Mouse (Mus musculus) heart, embryonic 15.5 days (tissue): Measurements from ENCODE around the gene Fabp3. TPM values are rescaled to one million over a fixed set of nuclear protein-coding genes. Genes with fewer than 3 reads are reported as not detected.

Experiments
- ATAC-seq: fragments of 200-750 bp; cut with Nextera tagmentation; replicated peaks from 2 replicates; pipeline ENCODE4 v1.8.0; 2017; ENCODE audit warnings: low read depth, moderate TSS enrichment; ENCODE audit not compliant: insufficient number of reproducible peaks, insufficient read depth, low FRiP score
- H3K27ac ChIP-seq: fragments of 300-500 bp; sonication (generic); 2 replicates; pipeline ENCODE4 v1.5.1; 2015; ENCODE audit warnings: mild to moderate bottlenecking, inconsistent platforms
- H3K27me3 ChIP-seq: fragments of 300-500 bp; sonication (generic); 2 replicates; pipeline ENCODE4 v1.6.1; 2015; ENCODE audit warnings: inconsistent platforms
- H3K36me3 ChIP-seq: fragments of 300-500 bp; sonication (generic); 2 replicates; pipeline ENCODE4 v1.6.1; 2015; ENCODE audit warnings: mild to moderate bottlenecking, inconsistent platforms
- H3K4me1 ChIP-seq: fragments of 300-500 bp; sonication (generic); replicated peaks from 2 replicates; pipeline ENCODE4 v1.6.1; 2015; ENCODE audit warnings: inconsistent platforms
- H3K4me2 ChIP-seq: fragments of 300-500 bp; sonication (generic); 2 replicates; pipeline ENCODE4 v1.6.1; 2015; ENCODE audit warnings: inconsistent platforms, mild to moderate bottlenecking, moderate library complexity
- H3K4me3 ChIP-seq: fragments of 300-500 bp; sonication (generic); 2 replicates; pipeline ENCODE4 v1.5.1; 2015; ENCODE audit warnings: mild to moderate bottlenecking, inconsistent platforms
- H3K9ac ChIP-seq: fragments of 300-500 bp; sonication (generic); 2 replicates; pipeline ENCODE4 v1.6.1; 2015; ENCODE audit warnings: mild to moderate bottlenecking, inconsistent platforms
- H3K9me3 ChIP-seq: fragments of 300-500 bp; sonication (generic); replicated peaks from 2 replicates; pipeline ENCODE4 v1.6.1; 2016; ENCODE audit warnings: inconsistent platforms
- WGBS: fragments of 180-500 bp; shearing (Covaris S2); methylation state at CpG from one replicate; pipeline ENCODE4 v1.1.7; 2015; ENCODE audit warnings: mixed read lengths; 5-methylcytosine and 5-hydroxymethylcytosine counted together
- polyA plus RNA-seq: library from polyadenylated mRNA; unstranded; fragments of >200 nt; fragmentation: Nextera tagmentation; extraction: Ambion mirVana; gene quantifications from 2 replicates; pipeline ENCODE4 v1.2.1, GENCODE M21; 2015

Fabp3 gene
- polyA plus RNA-seq, 1 experiment from 2014 or later, result 1,729 TPM

GRCm38 (mm10) chr4:130295047-130295745 lies 13.2 kb upstream of the Fabp3 start:
- H3K4me2 ChIP-seq, result peak overlapping the region; percentile 15; the same call in 1 of the 2 replicates
- 0 out of 2 replicates have a peak overlapping the region, but pooled peaks have one; percentile 1 for H3K4me3 ChIP-seq
- WGBS, result 44% methylated on average over 23 of the region's 23 CpGs
- H3K9me3 ChIP-seq, result no peaks in the 10 kb centered on the region
- 0 out of 2 replicates have a peak, but pooled peaks cover 4% of the 10 kb centered on the region for H3K27me3 ChIP-seq
- H3K4me1 ChIP-seq, result peaks cover 29% of the 10 kb centered on the region
- no peaks in the 10 kb centered on the region for H3K36me3 ChIP-seq
- no peak for ATAC-seq
- no peak overlapping the region for H3K9ac ChIP-seq
- H3K27ac ChIP-seq, result no peak overlapping the region

GRCm38 (mm10) chr4:130296243-130296965 lies 12.0 kb upstream of the Fabp3 start:
- no peak for ATAC-seq
- 79% methylated on average over 13 of the region's 13 CpGs for WGBS
- H3K27ac ChIP-seq, result no peak overlapping the region

GRCm38 (mm10) chr4:130297123-130297529 lies 11.3 kb upstream of the Fabp3 start:
- 18% methylated on average over 13 of the region's 13 CpGs for WGBS
- Histone ChIP-seq H3K27me3 (0 out of 2 replicates have a peak, but pooled peaks cover 4% of the 10 kb centered on the region), H3K4me2 (no peak overlapping the region), H3K4me3 (no peak overlapping the region), H3K36me3 (no peaks in the 10 kb centered on the region), H3K9ac (no peak overlapping the region), H3K9me3 (no peaks in the 10 kb centered on the region), H3K4me1 (peaks cover 28% of the 10 kb centered on the region), H3K27ac (no peak overlapping the region)
- ATAC-seq, result peak; percentile 45

More at GRCm38 (mm10) chr4:130296243-130296965, 12.0 kb upstream of the Fabp3 start:
- 0 out of 2 replicates have a peak, but pooled peaks cover 4% of the 10 kb centered on the region for H3K27me3 ChIP-seq
- H3K9ac ChIP-seq, result no peak overlapping the region
- H3K4me1 ChIP-seq, result peaks cover 29% of the 10 kb centered on the region
- H3K9me3 ChIP-seq, result no peaks in the 10 kb centered on the region
- no peak overlapping the region for H3K4me3 ChIP-seq
- H3K4me2 ChIP-seq, result no peak overlapping the region
- H3K36me3 ChIP-seq, result no peaks in the 10 kb centered on the region

- Histone ChIP-seq H3K9me3 (no peaks in the 10 kb centered on the region), H3K4me2 (no peak overlapping the region), H3K27me3 (no peaks in the 10 kb centered on the region), H3K36me3 (no peaks in the 10 kb centered on the region), H3K4me1 (peaks cover 26% of the 10 kb centered on the region), H3K27ac (peak overlapping the region; percentile 75), H3K9ac (peak overlapping the region; percentile 21; the same call in 1 of the 2 replicates), H3K4me3 (no peak overlapping the region)
- WGBS, result 57% methylated on average over 11 of the region's 11 CpGs
- peak; percentile 54 for ATAC-seq
These were observed 9.3 kb upstream of the Fabp3 start for GRCm38 (mm10) chr4:130298877-130299628.

- H3K9ac ChIP-seq, result peak overlapping the region; percentile 21; the same call in 1 of the 2 replicates
- no peak overlapping the region for H3K4me3 ChIP-seq
- H3K4me1 ChIP-seq, result peaks cover 26% of the 10 kb centered on the region
- no peak for ATAC-seq
- no peaks in the 10 kb centered on the region for H3K9me3 ChIP-seq
- peak overlapping the region; percentile 75 for H3K27ac ChIP-seq
- WGBS, result 61% methylated on average over 8 of the region's 8 CpGs
- no peak overlapping the region for H3K4me2 ChIP-seq
- H3K36me3 ChIP-seq, result no peaks in the 10 kb centered on the region
- 0 out of 2 replicates have a peak, but pooled peaks cover 4% of the 10 kb centered on the region for H3K27me3 ChIP-seq
These were observed 8.8 kb upstream of the Fabp3 start for GRCm38 (mm10) chr4:130299629-130300018.

GRCm38 (mm10) chr4:130302285-130302870 lies 6.0 kb upstream of the Fabp3 start:
- H3K9ac ChIP-seq, result no peak overlapping the region
- H3K4me3 ChIP-seq, result no peak overlapping the region
- no peak overlapping the region for H3K27ac ChIP-seq
- peaks cover 24% of the 10 kb centered on the region for H3K4me1 ChIP-seq
- 0 out of 2 replicates have a peak, but pooled peaks cover 13% of the 10 kb centered on the region for H3K27me3 ChIP-seq
- WGBS, result 47% methylated on average over 12 of the region's 12 CpGs
- H3K4me2 ChIP-seq, result no peak overlapping the region
- no peak for ATAC-seq
- no peaks in the 10 kb centered on the region for H3K9me3 ChIP-seq
- no peaks in the 10 kb centered on the region for H3K36me3 ChIP-seq

GRCm38 (mm10) chr4:130304746-130305145 lies 3.6 kb upstream of the Fabp3 start:
- WGBS, result 40% methylated on average over 3 of the region's 3 CpGs
- H3K4me1 ChIP-seq, result peaks cover 25% of the 10 kb centered on the region
- no peak for ATAC-seq

GRCm38 (mm10) chr4:130306796-130307630 lies 1.4 kb upstream of the Fabp3 start:
- peak overlapping the region; percentile 86 for H3K4me2 ChIP-seq
- peak overlapping the region; percentile 86; the same call in 1 of the 2 replicates for H3K9ac ChIP-seq
- H3K4me3 ChIP-seq, result no peak overlapping the region
- H3K36me3 ChIP-seq, result no peaks in the 10 kb centered on the region
- H3K27ac ChIP-seq, result peak overlapping the region; percentile 94
- 0 out of 2 replicates have a peak, but pooled peaks have one; percentile 15 for ATAC-seq
- H3K27me3 ChIP-seq, result peaks cover 17% of the 10 kb centered on the region; the same call in 1 of the 2 replicates
- H3K4me1 ChIP-seq, result peaks cover 33% of the 10 kb centered on the region
- 68% methylated on average over 10 of the region's 10 CpGs for WGBS
- no peaks in the 10 kb centered on the region for H3K9me3 ChIP-seq

More at GRCm38 (mm10) chr4:130304746-130305145, 3.6 kb upstream of the Fabp3 start:
- no peak overlapping the region for H3K27ac ChIP-seq
- H3K36me3 ChIP-seq, result no peaks in the 10 kb centered on the region
- peaks cover 17% of the 10 kb centered on the region; the same call in 1 of the 2 replicates for H3K27me3 ChIP-seq
- H3K4me2 ChIP-seq, result no peak overlapping the region
- H3K9me3 ChIP-seq, result no peaks in the 10 kb centered on the region
- no peak overlapping the region for H3K9ac ChIP-seq
- H3K4me3 ChIP-seq, result no peak overlapping the region

GRCm38 (mm10) chr4:130307851-130308230 lies 554 bp upstream of the Fabp3 start:
- Histone ChIP-seq H3K27ac (peak overlapping the region; percentile 94), H3K27me3 (peaks cover 17% of the 10 kb centered on the region; the same call in 1 of the 2 replicates), H3K36me3 (no peaks in the 10 kb centered on the region; the same call in 1 of the 2 replicates), H3K9ac (peak overlapping the region; percentile 86; the same call in 1 of the 2 replicates), H3K4me1 (peaks cover 40% of the 10 kb centered on the region), H3K9me3 (no peaks in the 10 kb centered on the region), H3K4me3 (peak overlapping the region; percentile 76), H3K4me2 (peak overlapping the region; percentile 86)
- under 1% methylated on average over 23 of the region's 23 CpGs for WGBS
- ATAC-seq, result peak; percentile 65

- Histone ChIP-seq H3K4me3 (peak overlapping the region; percentile 76), H3K4me2 (peak overlapping the region; percentile 86), H3K27me3 (peaks cover 15% of the 10 kb centered on the region; the same call in 1 of the 2 replicates), H3K36me3 (peaks cover 13% of the 10 kb centered on the region; the same call in 1 of the 2 replicates), H3K4me1 (peaks cover 53% of the 10 kb centered on the region), H3K9ac (peak overlapping the region; percentile 86), H3K9me3 (no peaks in the 10 kb centered on the region), H3K27ac (peak overlapping the region; percentile 90)
- 25% methylated on average over 8 of the region's 8 CpGs for WGBS
- ATAC-seq, result no peak
These were observed 859 bp downstream of the Fabp3 start for GRCm38 (mm10) chr4:130309254-130309653.
